Mouse (Mus musculus): ENCODE measurements around the gene Camta1. TPM values are rescaled to one million over a fixed set of nuclear protein-coding genes. Genes with fewer than 3 reads are reported as not detected.

The Camta1 gene
- polyA plus RNA-seq, 1 experiment, result 19.2 TPM

DNA sequence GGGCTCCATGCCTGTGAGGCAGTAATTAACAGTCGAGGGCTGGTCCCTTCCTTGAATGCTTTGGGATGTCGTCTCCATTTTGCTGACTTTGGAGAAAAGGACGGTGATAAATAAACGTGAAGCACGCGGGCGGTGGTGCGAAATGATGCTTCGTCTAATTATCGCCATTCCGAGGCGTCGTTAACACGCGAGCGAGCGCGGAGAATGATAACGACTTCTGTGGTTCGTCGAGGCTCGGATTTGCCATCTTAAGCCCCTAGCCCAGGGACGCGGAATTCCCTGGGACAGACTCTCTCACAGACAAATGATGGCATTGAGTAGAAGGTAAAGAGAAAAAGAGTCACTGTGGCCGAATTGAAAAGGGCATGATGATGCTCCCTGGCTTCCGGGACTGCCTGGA is 485.4 kb downstream of the Camta1 start:
- no peak for TF ChIP-seq GATA1 (IDR thresholded peaks at IDR 0.05; ENCODE audit: low read length)

GRCm38 (mm10) chr4:151372855-151373566 is 488.7 kb downstream of the Camta1 start:
- no peak for TF ChIP-seq GATA1 (IDR thresholded peaks at IDR 0.05; ENCODE audit: low read length)

DNA sequence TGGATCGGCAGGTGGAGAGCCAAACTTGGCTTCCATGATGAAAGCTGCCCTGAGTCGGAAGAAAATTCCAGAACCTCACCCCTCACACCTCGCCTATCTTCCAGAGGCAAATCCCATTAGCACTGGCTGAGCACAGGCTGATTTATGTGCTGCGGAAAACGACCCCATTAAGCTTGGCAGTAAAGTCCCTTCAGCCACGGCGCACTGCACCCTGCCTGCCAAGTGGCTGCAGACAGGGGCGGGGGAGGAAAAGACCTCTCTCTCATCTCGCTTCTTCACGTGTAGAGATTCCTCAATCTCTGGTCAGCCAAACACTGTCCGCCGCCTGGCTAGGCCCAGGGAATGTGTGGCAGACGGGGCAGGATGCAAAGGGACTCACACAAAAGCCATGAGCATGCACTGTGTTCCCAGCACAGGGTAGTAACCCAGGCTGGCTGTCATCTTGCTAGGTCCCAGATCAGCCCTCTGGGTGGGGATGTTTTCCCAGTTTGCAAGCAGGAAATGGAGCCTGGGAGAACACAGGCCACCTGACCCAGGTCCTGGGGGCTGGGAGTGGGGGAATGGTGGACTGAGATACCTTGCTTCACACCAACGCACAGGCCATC is 494.6 kb downstream of the Camta1 start:
- TF ChIP-seq GATA1 (IDR thresholded peaks at IDR 0.05; ENCODE audit: low read length), result no peak

- TF ChIP-seq GATA1 (IDR thresholded peaks at IDR 0.05; ENCODE audit: low read length), result no peak
Measured at GRCm38 (mm10) chr4:151360976-151361673, 500.6 kb downstream of the Camta1 start.

- TF ChIP-seq GATA1 (IDR thresholded peaks at IDR 0.05; ENCODE audit: low read length), result no peak
Measured at GRCm38 (mm10) chr4:151355505-151355904, 506.2 kb downstream of the Camta1 start.

DNA sequence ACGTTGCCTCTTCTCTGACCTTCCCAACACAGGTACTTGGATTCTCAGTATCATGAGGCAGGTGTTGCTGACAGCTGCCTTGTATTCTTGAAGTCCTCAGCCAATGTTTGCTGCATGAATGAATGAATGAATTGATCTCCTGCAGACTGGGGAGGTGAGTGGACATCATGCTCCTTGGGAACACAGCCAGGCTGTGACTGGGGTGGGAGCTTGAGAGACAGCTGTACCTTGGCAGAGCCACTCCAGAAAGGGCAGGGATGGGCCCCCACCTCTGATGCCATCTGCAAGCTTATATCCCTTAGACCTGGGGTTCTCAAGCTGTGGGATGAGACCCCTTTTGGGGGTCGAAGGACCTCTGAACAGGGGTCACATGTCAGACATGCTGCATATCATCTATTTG is 508.9 kb downstream of the Camta1 start:
- no peak for TF ChIP-seq GATA1 (IDR thresholded peaks at IDR 0.05; ENCODE audit: low read length)

- TF ChIP-seq GATA1 (IDR thresholded peaks at IDR 0.05; ENCODE audit: low read length), result no peak
Measured at GRCm38 (mm10) chr4:151352249-151352648, 509.4 kb downstream of the Camta1 start.

GRCm38 (mm10) chr4:151351757-151352156 is 509.9 kb downstream of the Camta1 start:
- TF ChIP-seq GATA1 (IDR thresholded peaks at IDR 0.05; ENCODE audit: low read length), result no peak

DNA sequence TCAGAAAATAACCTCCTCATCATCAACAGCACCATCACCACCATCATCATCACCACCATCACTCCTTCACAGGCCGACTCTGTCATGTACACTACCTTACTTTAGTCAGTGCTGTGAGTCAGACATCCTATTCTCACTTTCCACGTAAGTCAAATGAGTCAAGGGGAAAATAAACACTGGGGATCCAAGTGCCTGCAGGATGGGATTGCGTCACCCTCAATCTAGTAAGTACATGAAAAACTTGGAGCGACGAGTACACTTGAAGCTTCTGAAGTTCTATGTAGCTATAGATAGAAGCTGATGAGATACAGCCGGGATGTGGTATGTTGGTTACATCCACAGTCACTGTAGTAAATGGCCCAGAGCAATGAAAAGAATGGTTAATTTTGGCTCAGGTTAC is 514.1 kb downstream of the Camta1 start:
- TF ChIP-seq GATA1 (IDR thresholded peaks at IDR 0.05; ENCODE audit: low read length), result no peak

- TF ChIP-seq GATA1 (IDR thresholded peaks at IDR 0.05; ENCODE audit: low read length), result no peak
Measured at GRCm38 (mm10) chr4:151346673-151347072, 515.0 kb downstream of the Camta1 start.

DNA sequence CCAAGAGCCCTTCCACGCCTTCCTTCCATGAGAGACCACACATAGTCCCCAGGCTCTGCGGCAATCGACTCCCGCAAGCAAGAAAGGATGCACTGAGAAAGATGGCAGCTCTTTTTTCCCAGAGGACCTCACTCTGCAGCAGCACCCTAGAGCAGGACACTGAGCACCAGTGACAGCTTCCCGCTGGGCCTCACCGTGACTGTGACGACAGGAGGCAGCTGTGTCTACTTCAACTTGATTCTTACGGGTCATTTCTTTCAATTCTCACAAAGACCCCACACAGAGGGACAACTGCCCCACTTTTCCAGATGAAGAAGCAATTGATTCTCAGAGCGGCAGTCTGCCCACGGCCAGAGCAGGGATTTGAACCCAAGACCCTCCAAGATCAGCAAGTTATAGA is 516.9 kb downstream of the Camta1 start:
- no peak for TF ChIP-seq GATA1 (IDR thresholded peaks at IDR 0.05; ENCODE audit: low read length)

- no peak for TF ChIP-seq GATA1 (IDR thresholded peaks at IDR 0.05; ENCODE audit: low read length)
Measured at GRCm38 (mm10) chr4:151339421-151339820, 522.3 kb downstream of the Camta1 start.

DNA sequence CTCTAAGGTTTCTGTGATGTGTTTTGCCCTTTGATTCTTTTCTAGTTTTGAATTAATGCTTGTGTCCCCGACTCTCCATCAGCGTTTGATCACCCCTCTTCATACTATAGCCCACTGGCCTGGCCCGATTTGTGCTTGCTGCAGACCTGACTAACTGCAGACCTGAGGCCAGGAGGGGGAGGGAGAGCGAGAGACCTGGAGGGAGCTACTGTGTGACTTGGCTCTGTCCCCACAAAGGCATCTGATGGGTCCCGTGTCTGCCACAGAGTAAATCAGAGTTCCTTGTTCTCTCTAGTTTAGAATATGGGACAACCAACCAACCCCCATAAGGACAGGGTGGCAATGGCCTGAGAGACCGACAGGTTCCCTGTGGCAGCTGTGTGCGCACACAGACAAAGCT is 522.7 kb downstream of the Camta1 start:
- no peak for TF ChIP-seq GATA1 (IDR thresholded peaks at IDR 0.05; ENCODE audit: low read length)

- TF ChIP-seq GATA1 (IDR thresholded peaks at IDR 0.05; ENCODE audit: low read length), result no peak
Measured at GRCm38 (mm10) chr4:151337543-151337942, 524.1 kb downstream of the Camta1 start.

GRCm38 (mm10) chr4:151336413-151336812 is 525.3 kb downstream of the Camta1 start:
- TF ChIP-seq GATA1 (IDR thresholded peaks at IDR 0.05; ENCODE audit: low read length), result no peak

GRCm38 (mm10) chr4:151334951-151335742 is 526.5 kb downstream of the Camta1 start:
- TF ChIP-seq GATA1 (IDR thresholded peaks at IDR 0.05; ENCODE audit: low read length), result no peak
